Mouse (Mus musculus) intestine, embryonic 14.5 days (tissue): ENCODE measurements around the gene Gm28051. TPM values are rescaled to one million over a fixed set of nuclear protein-coding genes. Genes with fewer than 3 reads are reported as not detected.

ENCODE experiments used
- ATAC-seq: fragments of 200-750 bp; cut with Nextera tagmentation; replicated peaks from 2 replicates; pipeline ENCODE4 v1.8.0; 2017; ENCODE audit warnings: low read depth, moderate number of reproducible peaks, moderate TSS enrichment, moderate library complexity; ENCODE audit not compliant: low FRiP score, low TSS enrichment
- DNase-seq: peaks from one replicate; pipeline ENCODE4 v3.0.0-alpha.2; 2018; ENCODE audit warnings: low spot score
- H3K27ac ChIP-seq: fragments of 300-500 bp; sonication (generic); 2 replicates; pipeline ENCODE4 v1.5.1; 2014; ENCODE audit warnings: low read depth, mild to moderate bottlenecking, control low read depth
- H3K27me3 ChIP-seq: fragments of 300-500 bp; sonication (generic); replicated peaks from 2 replicates; pipeline ENCODE4 v1.6.1; 2014; ENCODE audit warnings: low read length, control low read depth; ENCODE audit not compliant: control insufficient read depth, insufficient read depth
- H3K36me3 ChIP-seq: fragments of 300-500 bp; sonication (generic); 2 replicates; pipeline ENCODE4 v1.6.1; 2014; ENCODE audit warnings: low read length, control low read depth; ENCODE audit not compliant: control insufficient read depth, insufficient read depth
- H3K4me1 ChIP-seq: fragments of 300-500 bp; sonication (generic); replicated peaks from 2 replicates; pipeline ENCODE4 v1.6.1; 2014; ENCODE audit warnings: low read length, control low read depth, mixed read lengths; ENCODE audit not compliant: control insufficient read depth, insufficient read depth
- H3K4me2 ChIP-seq: fragments of 300-500 bp; sonication (generic); 2 replicates; pipeline ENCODE4 v1.6.1; 2014; ENCODE audit warnings: low read length
- H3K4me3 ChIP-seq: fragments of 300-500 bp; sonication (generic); 2 replicates; pipeline ENCODE4 v1.5.1; 2014; ENCODE audit warnings: low read depth, low read length, control low read depth, mixed read lengths
- H3K9ac ChIP-seq: fragments of 300-500 bp; sonication (generic); 2 replicates; pipeline ENCODE4 v1.6.1; 2014; ENCODE audit warnings: mild to moderate bottlenecking, low read length
- H3K9me3 ChIP-seq: fragments of 300-500 bp; sonication (generic); 2 replicates; pipeline ENCODE4 v1.6.1; 2016; ENCODE audit warnings: low read length, control low read depth; ENCODE audit not compliant: control insufficient read depth
- WGBS: fragments of 180-500 bp; shearing (Covaris S2); extraction: QIAGEN DNeasy Blood & Tissue Kit; methylation state at CpG from one replicate; pipeline ENCODE4 v1.1.7; 2014; 5-methylcytosine and 5-hydroxymethylcytosine counted together
- microRNA counts: library from miRNA; unstranded; fragments of <30 nt; microRNA quantifications from one replicate; lab custom pipeline; 2016
- microRNA-seq: library from miRNA; unstranded; fragments of <30 nt; microRNA quantifications from one replicate; pipeline ENCODE4, GENCODE M21; 2016
- polyA plus RNA-seq: library from polyadenylated mRNA; unstranded; fragments of >200 nt; fragmentation: Nextera tagmentation; extraction: Ambion mirVana; gene quantifications from 2 replicates; pipeline ENCODE4 v1.2.1, GENCODE M21; 2014

The Gm28051 gene
- polyA plus RNA-seq, 1 experiment from 2014 or later: not detected

GRCm38 (mm10) chr12:102670848-102671247 lies 86.7 kb downstream of the Gm28051 start:
- no peak overlapping the region for H3K4me3 ChIP-seq
- no peak overlapping the region for H3K4me2 ChIP-seq
- WGBS: 75% methylated on average over 8 of the region's 8 CpGs
- no peak for ATAC-seq
- no peak for DNase-seq
- no peak overlapping the region for H3K27ac ChIP-seq
- H3K9ac ChIP-seq: no peak overlapping the region
- 0 out of 2 replicates have a peak, but pooled peaks cover 4% of the 10 kb centered on the region for H3K36me3 ChIP-seq
- H3K27me3 ChIP-seq: no peaks in the 10 kb centered on the region
- peaks cover 24% of the 10 kb centered on the region for H3K4me1 ChIP-seq
- no peaks in the 10 kb centered on the region for H3K9me3 ChIP-seq

MicroRNAs within 50 kb of the gene (microRNA counts, 519-probe panel; counts per million panel counts)
- not detected for microRNA mmu-miR-1936 (lab: Ali Mortazavi, UCI)

Small RNAs within 50 kb of the gene (microRNA-seq; reads per million reads assigned to microRNA genes)
- not detected for gene Mir1936

Other genes with a start within 250 kb of the Gm28051 start
- gene Chga, start 202.8 kb downstream of the Gm28051 start, polyA plus RNA-seq: 7.0 and 14.3 TPM in 2 replicates
- 25.7 and 31.5 TPM in 2 replicates for gene Itpk1, start 52.8 kb downstream of the Gm28051 start, polyA plus RNA-seq
- 21.0 and 27.3 TPM in 2 replicates for gene Moap1, start 14.1 kb downstream of the Gm28051 start, polyA plus RNA-seq
- 12.6 and 14.7 TPM in 2 replicates for gene Tmem251, start 14.0 kb downstream of the Gm28051 start, polyA plus RNA-seq
- 26.5 and 30.4 TPM in 2 replicates for gene Gon7, start within 50 bp of the Gm28051 start, polyA plus RNA-seq
- gene Ubr7, start 202 bp upstream of the Gm28051 start, polyA plus RNA-seq: 45.7 and 50.9 TPM in 2 replicates
- gene Gm20604, start 907 bp upstream of the Gm28051 start, polyA plus RNA-seq: 24.2 TPM in 2 replicates
- 19.7 and 22.0 TPM in 2 replicates for gene Btbd7, start 120.7 kb upstream of the Gm28051 start, polyA plus RNA-seq
- gene Cox8c, start 141.6 kb upstream of the Gm28051 start, polyA plus RNA-seq: not detected in 2 replicates
- 0.65 and 0.81 TPM in 2 replicates for gene Unc79, start 191.1 kb upstream of the Gm28051 start, polyA plus RNA-seq